Mouse (Mus musculus) erythroid progenitor cell, adult 5-6 weeks (primary cell): ENCODE data around the gene Amt. TPM values are rescaled to one million over a fixed set of nuclear protein-coding genes. Genes with fewer than 3 reads are reported as not detected.
A peak's percentile ranks its signal among the peaks of the same experiment; 100 is the strongest.

ENCODE experiments used
- ATAC-seq: replicated peaks from 2 replicates; pipeline ENCODE4 v1.8.0; 2016; ENCODE audit warnings: moderate number of reproducible peaks, mild to moderate bottlenecking, moderate TSS enrichment, inconsistent platforms; ENCODE audit not compliant: poor library complexity, low FRiP score, severe bottlenecking
- total RNA-seq, 2 experiments: library from RNA; stranded (forward) in 1 of 2; stranded (reverse) in 1 of 2; fragments of 150-400 nt in 1 of 2; fragments of 186-747, 209-891 nt in 1 of 2; gene quantifications; 2 replicates each; pipeline versions ENCODE4 v1.2.3 to v1.2.4; 2015 to 2017; ENCODE audit warnings: low replicate concordance in 2 of 2

Gene Amt
- total RNA-seq, 2 experiments from 2014 or later, result not detected

DNA sequence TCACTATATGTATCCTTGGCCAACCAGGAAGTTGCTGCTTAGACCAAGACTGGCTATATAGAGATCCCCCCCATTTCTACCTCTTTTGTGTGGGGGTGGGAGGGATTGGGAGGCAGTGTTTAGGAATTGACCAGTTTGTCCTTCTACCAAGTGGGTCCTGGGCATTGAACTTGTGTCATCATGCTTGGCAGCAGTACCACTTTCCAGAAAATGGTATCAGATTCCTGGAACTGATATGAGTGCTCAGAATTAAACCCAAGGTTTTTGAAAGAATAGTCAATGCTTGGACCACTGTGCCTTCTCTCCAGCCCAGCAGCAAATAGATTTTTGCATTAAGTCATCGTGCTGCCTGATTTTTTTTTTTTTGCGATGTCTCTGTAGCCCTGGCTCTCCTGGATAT is 29.2 kb downstream of the Amt start:
- no peak for ATAC-seq

- ATAC-seq, result no peak
Measured at GRCm38 (mm10) chr9:108337848-108338550, 41.3 kb downstream of the Amt start.

DNA sequence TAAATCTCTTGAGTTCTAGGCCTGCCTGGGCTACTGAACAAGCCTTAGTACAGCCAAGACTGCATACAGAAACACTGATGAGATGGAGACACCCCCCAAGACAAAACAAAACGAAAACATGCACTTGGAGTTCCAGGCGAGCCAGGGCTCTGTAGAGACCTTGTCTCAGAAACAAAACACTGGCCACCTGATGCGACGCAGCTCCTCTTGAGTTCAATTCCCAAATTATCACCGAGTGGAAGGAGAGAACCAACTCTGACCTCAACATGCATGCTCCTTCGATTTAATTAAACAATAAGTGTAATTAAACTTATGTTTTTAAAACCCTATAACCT is 41.9 kb downstream of the Amt start:
- 0 out of 2 replicates have a peak, but pooled peaks have one; percentile 0 for ATAC-seq

- ATAC-seq, result peak; percentile 76
Measured at GRCm38 (mm10) chr9:108338886-108339781, 42.5 kb downstream of the Amt start, which contains the start of gene Gpx1. TSS of gene Gpx1 (plus strand) at chr9:108338903.

- no peak for ATAC-seq
Measured at GRCm38 (mm10) chr9:108339886-108340257, 43.2 kb downstream of the Amt start.

GRCm38 (mm10) chr9:108340258-108341138 is 43.8 kb downstream of the Amt start:
- peak; percentile 63 for ATAC-seq

- peak; percentile 5; the same call in 1 of the 2 replicates for ATAC-seq
Measured at GRCm38 (mm10) chr9:108341139-108341475, 44.5 kb downstream of the Amt start.

DNA sequence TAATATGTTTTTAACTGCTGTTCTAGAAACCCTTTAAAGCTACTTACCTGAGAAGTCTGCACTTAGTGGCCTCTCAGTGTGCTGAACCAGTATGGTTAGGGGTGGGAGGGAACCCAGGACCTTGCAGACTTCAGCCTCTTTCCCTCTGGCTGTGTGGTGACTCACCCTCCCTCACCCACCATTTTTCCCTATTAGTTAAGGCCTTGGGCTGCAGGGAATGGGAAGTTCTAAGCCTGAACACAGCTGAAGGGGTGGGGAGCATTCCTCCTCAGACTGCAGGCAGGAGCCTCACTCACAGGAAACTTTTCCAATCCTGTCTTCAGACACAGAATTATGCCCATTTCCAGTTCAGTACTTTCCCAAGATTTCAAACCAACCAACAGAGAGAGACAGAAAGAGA is 45.1 kb downstream of the Amt start:
- ATAC-seq, result no peak

- no peak for ATAC-seq
Measured at GRCm38 (mm10) chr9:108342301-108342831, 45.7 kb downstream of the Amt start.

DNA sequence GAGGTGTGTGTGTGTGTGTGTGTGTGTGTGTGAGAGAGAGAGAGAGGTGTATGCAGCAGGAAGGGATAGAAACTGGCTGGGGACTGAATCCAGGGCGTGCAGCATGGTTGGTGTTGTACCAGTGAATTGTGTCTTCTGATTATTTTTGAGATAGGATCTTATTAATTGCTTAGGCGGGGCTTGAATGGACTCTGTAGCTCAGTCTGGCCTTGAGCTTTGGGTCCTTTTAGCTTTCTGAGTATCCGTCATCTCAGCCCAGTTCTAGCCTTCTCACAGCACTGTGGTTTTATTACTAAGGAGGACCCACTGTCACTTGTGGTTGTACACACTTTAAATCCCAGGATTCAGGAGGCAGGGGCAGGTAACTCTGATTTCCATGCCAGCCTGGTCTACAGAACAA is 46.7 kb downstream of the Amt start:
- no peak for ATAC-seq

GRCm38 (mm10) chr9:108343835-108344234 is 47.2 kb downstream of the Amt start:
- no peak for ATAC-seq

DNA sequence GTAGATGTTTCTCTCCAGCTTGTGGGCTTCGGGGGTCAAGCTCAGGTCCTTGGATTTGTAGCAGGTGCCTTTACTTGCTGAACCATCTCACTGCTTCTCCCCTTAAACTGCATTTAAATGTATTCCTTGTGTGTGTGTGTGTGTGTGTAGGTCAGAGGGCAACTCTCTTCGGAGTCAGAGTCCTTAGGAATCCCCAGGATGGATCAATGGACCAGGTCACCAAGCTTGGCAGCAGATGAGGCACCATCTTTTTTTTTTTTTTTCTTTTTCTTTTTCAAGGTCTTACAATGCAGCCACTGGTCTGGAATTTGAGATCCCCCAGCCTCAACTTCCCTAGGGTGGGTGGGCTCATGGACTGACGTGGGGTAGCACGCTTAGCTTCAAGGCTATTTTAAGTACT is 47.8 kb downstream of the Amt start:
- ATAC-seq, result no peak

DNA sequence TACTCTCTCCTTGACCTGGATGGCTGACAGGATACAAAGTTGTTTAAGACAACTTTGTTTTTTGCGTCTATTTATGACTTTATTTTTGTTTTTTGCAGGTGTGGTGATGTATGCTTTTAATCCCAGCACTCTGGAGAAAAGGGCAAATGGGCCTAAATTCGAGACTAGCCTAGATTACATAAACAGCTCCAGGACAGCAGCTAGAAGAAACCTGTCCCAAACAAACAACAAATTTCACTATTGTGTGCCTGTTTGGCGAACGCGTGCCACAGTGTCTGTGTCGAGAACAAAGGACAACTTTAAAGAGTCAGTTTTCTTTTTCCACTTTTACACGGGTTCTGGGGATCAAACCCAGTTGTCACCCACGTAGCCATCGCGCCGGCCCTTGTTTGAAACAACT is 50.4 kb downstream of the Amt start:
- ATAC-seq, result peak; percentile 8

GRCm38 (mm10) chr9:108347540-108348289 is 51.1 kb downstream of the Amt start, which contains the start of gene Usp4:
TSS of gene Usp4 (plus strand) at chr9:108347853.
- ATAC-seq, result peak; percentile 83

GRCm38 (mm10) chr9:108348290-108348680 is 51.6 kb downstream of the Amt start:
- no peak for ATAC-seq

DNA sequence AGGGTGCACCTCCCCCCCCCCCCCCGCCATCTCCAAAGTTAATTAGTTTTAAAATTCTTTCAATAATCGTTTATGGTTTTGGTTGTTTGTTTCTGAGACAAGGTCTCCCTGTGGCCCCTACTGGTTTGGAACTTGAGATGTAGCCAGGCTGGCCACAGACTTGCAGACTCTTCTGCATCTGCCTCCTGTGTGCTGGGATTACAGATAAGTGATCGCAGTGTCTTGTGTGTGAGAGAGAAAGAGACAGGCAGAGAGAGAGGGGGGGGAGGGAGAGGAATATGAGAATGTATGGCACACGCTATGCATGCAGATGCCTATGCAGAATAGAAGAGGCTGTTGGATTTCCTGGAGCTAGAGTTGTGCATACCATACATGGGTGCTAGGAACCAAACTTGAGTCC is 53.1 kb downstream of the Amt start:
- no peak for ATAC-seq
